Comparison of ENCODE assay signal across 21 mouse cellular contexts in genomic region chr11:75853067-75853636, GRCm38 (mm10). TPM values are rescaled to one million over a fixed set of nuclear protein-coding genes. Genes with fewer than 3 reads are reported as not detected.
DNase-seq lines count a peak whose midpoint lies in the region; ATAC-seq lines count a peak whose summit lies in the region.
"Had no signal": no experiment of that assay in that cellular context is flagged by ENCODE, and none has a peak within 500 bp of the region (broad histone marks: within the 10 kb centered on the region; RNA-seq: fewer than 3 reads in every experiment).

No protein-coding gene starts in this region.

- H3K4me1 ChIP-seq in hindbrain, embryonic 13.5 days (replicated peaks) = peaks cover 27% of the 10 kb centered on the region
- H3K4me1 ChIP-seq in hindbrain, embryonic 11.5 days (replicated peaks; ENCODE audit: control insufficient read depth, insufficient read depth, low read length) = no peaks in the 10 kb centered on the region
- peaks cover 20% of the 10 kb centered on the region for H3K4me1 ChIP-seq in neural tube, embryonic 13.5 days (replicated peaks)
- peaks cover 19% of the 10 kb centered on the region for H3K4me1 ChIP-seq in embryonic facial prominence, embryonic 10.5 days
- H3K4me1 ChIP-seq: embryonic facial prominence, embryonic 12.5 days had no signal

- no peak for ATAC-seq in hindbrain, embryonic 13.5 days (ENCODE audit: low FRiP score)
- no peak for ATAC-seq in hindbrain, embryonic 11.5 days (ENCODE audit: low FRiP score)
- ATAC-seq in neural tube, embryonic 13.5 days (ENCODE audit: low read depth) = no peak
- ATAC-seq in cerebellum, adult (ENCODE audit: insufficient number of reproducible peaks, low FRiP score, low TSS enrichment) = no peak

- H3K4me3 ChIP-seq in hindbrain, embryonic 13.5 days = no peak overlapping the region
- no peak overlapping the region for H3K4me3 ChIP-seq in hindbrain, embryonic 11.5 days (ENCODE audit: low read depth, low read length)
- H3K4me3 ChIP-seq in neural tube, embryonic 13.5 days = no peak overlapping the region
- H3K4me3 ChIP-seq in embryonic facial prominence, embryonic 10.5 days = no peak overlapping the region
- H3K4me3 ChIP-seq: embryonic facial prominence, embryonic 12.5 days; heart, embryonic 13.5 days; layer of hippocampus, adult 2 months; limb, embryonic 13.5 days; lung, embryonic 15.5 days had no signal

- no peaks in the 10 kb centered on the region for H3K36me3 ChIP-seq in hindbrain, embryonic 13.5 days
- H3K36me3 ChIP-seq in hindbrain, embryonic 11.5 days (ENCODE audit: control insufficient read depth, insufficient read depth, low read length) = no peaks in the 10 kb centered on the region
- H3K36me3 ChIP-seq in neural tube, embryonic 13.5 days = no peaks in the 10 kb centered on the region
- H3K36me3 ChIP-seq in embryonic facial prominence, embryonic 10.5 days (replicated peaks) = no peaks in the 10 kb centered on the region
- H3K36me3 ChIP-seq: embryonic facial prominence, embryonic 12.5 days; heart, embryonic 13.5 days; limb, embryonic 13.5 days; lung, embryonic 15.5 days had no signal

- no peaks in the 10 kb centered on the region for H3K27me3 ChIP-seq in hindbrain, embryonic 13.5 days
- H3K27me3 ChIP-seq in hindbrain, embryonic 11.5 days (ENCODE audit: control insufficient read depth, insufficient read depth, low read length) = no peaks in the 10 kb centered on the region
- H3K27me3 ChIP-seq in neural tube, embryonic 13.5 days = no peaks in the 10 kb centered on the region
- H3K27me3 ChIP-seq in embryonic facial prominence, embryonic 10.5 days (replicated peaks; ENCODE audit: low read depth, poor library complexity, severe bottlenecking) = peaks cover 1% of the 10 kb centered on the region; the same call in 1 of the 2 replicates
- H3K27me3 ChIP-seq: embryonic facial prominence, embryonic 12.5 days; heart, embryonic 13.5 days; limb, embryonic 13.5 days; lung, embryonic 15.5 days had no signal

- H3K27ac ChIP-seq in hindbrain, embryonic 13.5 days = peak overlapping the region; percentile 72
- no peak overlapping the region for H3K27ac ChIP-seq in hindbrain, embryonic 11.5 days (ENCODE audit: low read depth, low read length)
- peak overlapping the region; percentile 66; the same call in 1 of the 2 replicates for H3K27ac ChIP-seq in neural tube, embryonic 13.5 days (replicated peaks)
- H3K27ac ChIP-seq in embryonic facial prominence, embryonic 10.5 days (replicated peaks) = peak overlapping the region; percentile 3; the same call in 1 of the 2 replicates
- H3K27ac ChIP-seq: embryonic facial prominence, embryonic 12.5 days; layer of hippocampus, adult 2 months; limb, embryonic 13.5 days; lung, embryonic 15.5 days had no signal

- no peak for DNase-seq in hindbrain, embryonic 11.5 days (ENCODE audit: low spot score)
- no peak for DNase-seq in neural tube, embryonic 10.5 days (ENCODE audit: extremely low spot score, low spot score)
- no peak for DNase-seq in embryonic facial prominence, embryonic 10.5 days (ENCODE audit: low spot score)
- DNase-seq in kidney, adult 9 months = no peak
- DNase-seq: adrenal gland, adult 8-10 months; B cell, adult 2 months; cerebellum, adult 11 months; cerebellum, adult 9-10 months; gastrocnemius, postnatal 10 days; kidney, adult 18-20 months; right cerebral cortex, postnatal 4 days; thymus, postnatal 4 days had no signal

- no peak overlapping the region for H3K4me2 ChIP-seq in hindbrain, embryonic 13.5 days
- H3K4me2 ChIP-seq in hindbrain, embryonic 11.5 days (replicated peaks; ENCODE audit: low read depth, low read length) = no peak overlapping the region
- H3K4me2 ChIP-seq in neural tube, embryonic 13.5 days = no peak overlapping the region
- H3K4me2 ChIP-seq: embryonic facial prominence, embryonic 12.5 days; heart, embryonic 13.5 days; limb, embryonic 13.5 days; liver, embryonic 11.5 days; lung, embryonic 15.5 days had no signal

- no peaks in the 10 kb centered on the region for H3K9me3 ChIP-seq in hindbrain, embryonic 13.5 days
- H3K9me3 ChIP-seq in hindbrain, embryonic 11.5 days (ENCODE audit: control insufficient read depth, low read length) = no peaks in the 10 kb centered on the region
- no peaks in the 10 kb centered on the region for H3K9me3 ChIP-seq in neural tube, embryonic 13.5 days
- H3K9me3 ChIP-seq in embryonic facial prominence, embryonic 10.5 days = no peaks in the 10 kb centered on the region
- H3K9me3 ChIP-seq: embryonic facial prominence, embryonic 12.5 days; heart, embryonic 13.5 days; limb, embryonic 13.5 days; lung, embryonic 15.5 days had no signal

- WGBS in hindbrain, embryonic 13.5 days = 85% methylated on average over 10 of the region's 10 CpGs
- WGBS in hindbrain, embryonic 11.5 days = 87% methylated on average over 10 of the region's 10 CpGs
- 87% methylated on average over 10 of the region's 10 CpGs for WGBS in neural tube, embryonic 13.5 days
- 85% methylated on average over 10 of the region's 10 CpGs for WGBS in embryonic facial prominence, embryonic 10.5 days

- H3K9ac ChIP-seq in hindbrain, embryonic 13.5 days = peak overlapping the region; percentile 15; the same call in 1 of the 2 replicates
- H3K9ac ChIP-seq in hindbrain, embryonic 11.5 days (ENCODE audit: low read depth, low read length) = no peak overlapping the region
- H3K9ac ChIP-seq in neural tube, embryonic 13.5 days = no peak overlapping the region
- H3K9ac ChIP-seq: embryonic facial prominence, embryonic 12.5 days; heart, embryonic 13.5 days; limb, embryonic 13.5 days; lung, embryonic 15.5 days had no signal

RNA-seq across cellular contexts. Expression of gene Doc2b, which starts 57.3 kb away (rescaled TPM):
- polyA plus RNA-seq in hindbrain, embryonic 13.5 days (2015; fragmentation: Nextera tagmentation; extraction: Ambion mirVana) = 1.4 and 1.7 TPM in 2 replicates
- polyA plus RNA-seq in hindbrain, embryonic 11.5 days (2014; fragmentation: Nextera tagmentation; extraction: Ambion mirVana) = 0.24 and 0.62 TPM in 2 replicates
- polyA plus RNA-seq in neural tube, embryonic 13.5 days (2015; fragmentation: Nextera tagmentation; extraction: Ambion mirVana) = 0.92 and 0.99 TPM in 2 replicates
- 0.22 and 0.28 TPM in 2 replicates for polyA plus RNA-seq in embryonic facial prominence, embryonic 10.5 days (2016; fragmentation: Nextera tagmentation; extraction: Ambion mirVana)
